Mouse (Mus musculus) right cerebral cortex, adult 18-20 months (tissue): ENCODE measurements at regions not wholly inside any gene's neighbourhood (a gene's known extent, or its start where the extent isn't known, plus 50 kb on each side); places are given as distances from the start of the nearest gene placed in this dataset.

ENCODE experiments used
- DNase-seq: peaks from one replicate; pipeline ENCODE4 v3.0.0; 2022; ENCODE audit warnings: mixed read lengths

- DNase-seq = peak; percentile 30
These were observed 135.6 kb downstream of the Rbm19 start for GRCm38 (mm10) chr5:120251697-120252401.

DNA sequence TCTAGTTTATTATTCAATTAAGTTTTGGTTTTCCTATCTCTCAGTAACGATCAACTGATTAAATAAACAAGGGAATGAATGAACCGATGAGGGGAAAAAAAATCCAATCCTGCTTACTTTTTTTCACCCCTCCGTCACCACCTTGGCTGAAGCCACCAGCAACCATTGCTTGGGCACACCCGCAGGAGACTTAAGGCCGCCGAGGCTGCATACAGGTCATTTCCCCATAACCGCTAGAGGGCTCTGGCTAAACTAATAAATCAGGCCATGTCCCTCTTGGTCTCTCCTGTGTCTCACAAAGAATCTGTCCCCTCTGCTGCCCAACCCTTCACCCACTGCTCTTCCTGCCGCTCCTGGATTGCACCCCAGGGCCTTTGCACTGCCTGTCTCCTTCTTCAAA is 136.3 kb downstream of the Rbm19 start:
- no peak for DNase-seq

DNA sequence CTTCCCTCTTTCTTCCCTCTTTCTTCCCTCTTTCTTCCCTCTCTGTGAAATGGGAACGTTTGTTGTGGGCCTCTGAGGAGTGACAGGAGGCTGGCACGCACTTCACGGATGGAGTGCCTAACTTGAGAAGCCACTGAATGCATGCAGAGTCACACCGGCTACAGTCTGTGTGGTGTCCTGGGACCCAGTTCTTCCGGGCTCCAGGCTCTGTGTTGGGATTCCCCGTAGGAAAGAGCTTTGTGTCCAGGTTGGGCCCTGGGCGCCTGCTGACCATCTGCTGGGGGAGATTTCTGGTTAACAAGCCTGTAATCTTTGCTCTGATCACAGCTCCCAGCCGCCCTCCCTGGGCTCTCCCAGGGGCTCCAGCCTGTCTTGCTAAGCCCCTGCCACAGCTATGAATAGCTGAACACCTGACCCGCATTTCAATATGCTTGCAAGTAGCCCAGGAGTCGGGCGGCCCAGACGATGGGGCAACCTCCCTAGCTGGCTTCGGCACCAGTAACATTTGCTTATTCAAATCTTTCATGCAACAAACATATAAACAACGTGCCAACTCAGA is 146.5 kb downstream of the Rbm19 start:
- no peak for DNase-seq

DNA sequence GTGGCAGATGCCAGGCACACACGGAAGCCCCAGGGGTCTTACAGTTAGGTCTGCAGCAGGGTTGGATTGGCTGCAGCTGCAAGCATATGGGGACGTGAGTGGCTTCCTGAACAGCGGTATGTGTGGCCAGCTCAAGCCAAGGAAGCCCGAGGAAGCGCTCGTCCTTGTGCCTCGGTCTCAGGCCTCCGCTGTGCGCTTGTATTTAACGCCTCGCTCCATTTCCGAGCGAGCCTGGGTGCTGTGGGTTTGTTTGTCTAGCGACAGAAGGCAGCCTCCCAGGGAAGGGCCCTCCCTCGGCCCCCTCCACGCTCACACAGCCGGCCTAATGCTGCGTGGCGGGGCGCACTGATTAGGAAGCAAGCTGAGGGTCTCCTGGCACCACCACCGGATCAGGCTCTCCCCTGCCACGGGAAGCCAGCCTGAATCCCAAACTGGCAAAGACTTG is 153.2 kb downstream of the Rbm19 start:
- no peak for DNase-seq

- DNase-seq = no peak
These were observed 154.8 kb downstream of the Rbm19 start for GRCm38 (mm10) chr5:120270887-120271616.

DNA sequence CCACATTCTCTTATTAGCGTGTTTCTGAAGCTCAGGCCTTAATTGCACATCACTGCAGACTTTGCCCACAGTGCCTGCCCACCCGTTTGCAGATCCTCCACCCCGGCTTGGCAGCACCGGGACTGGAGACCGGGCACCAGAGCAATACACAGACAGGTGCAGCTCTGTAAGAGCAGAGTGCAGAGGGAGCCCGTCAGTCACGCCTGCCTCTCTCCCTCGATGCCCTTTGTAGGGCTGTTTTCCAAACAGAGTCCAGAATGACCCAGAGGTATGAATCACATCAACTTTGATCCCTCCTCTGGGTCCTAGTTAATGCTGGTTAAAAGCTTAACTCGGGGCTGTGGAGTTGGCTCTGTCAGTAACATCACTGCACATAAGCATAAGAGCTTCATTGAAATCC is 155.3 kb upstream of the Lhx5 start:
- no peak for DNase-seq

DNA sequence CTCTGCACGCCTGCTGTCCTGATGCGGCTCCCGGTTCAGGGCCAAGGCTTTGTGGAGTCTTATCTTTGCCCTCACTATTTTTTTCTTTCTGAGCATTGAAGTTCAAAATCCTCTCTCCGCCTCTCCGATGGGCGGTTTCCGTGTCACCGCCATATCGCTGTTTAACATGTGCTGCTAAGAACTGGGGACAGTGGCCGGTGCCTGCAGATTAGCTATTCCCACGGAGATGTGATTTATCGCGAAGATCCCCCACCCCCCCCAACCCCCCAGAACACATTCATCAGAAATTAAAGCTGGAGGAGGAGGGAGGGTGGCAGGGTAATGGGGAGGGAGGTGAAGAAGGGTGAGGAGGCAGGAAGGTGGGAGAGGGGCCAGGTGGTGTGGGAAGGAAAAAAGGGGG is 151.2 kb upstream of the Lhx5 start:
- DNase-seq = no peak

GRCm38 (mm10) chr5:120280991-120281602 is 150.4 kb upstream of the Lhx5 start:
- no peak for DNase-seq

- no peak for DNase-seq
These were observed 149.5 kb upstream of the Lhx5 start for GRCm38 (mm10) chr5:120281840-120282565.

- no peak for DNase-seq
These were observed 146.9 kb upstream of the Lhx5 start for GRCm38 (mm10) chr5:120284625-120285024.

DNA sequence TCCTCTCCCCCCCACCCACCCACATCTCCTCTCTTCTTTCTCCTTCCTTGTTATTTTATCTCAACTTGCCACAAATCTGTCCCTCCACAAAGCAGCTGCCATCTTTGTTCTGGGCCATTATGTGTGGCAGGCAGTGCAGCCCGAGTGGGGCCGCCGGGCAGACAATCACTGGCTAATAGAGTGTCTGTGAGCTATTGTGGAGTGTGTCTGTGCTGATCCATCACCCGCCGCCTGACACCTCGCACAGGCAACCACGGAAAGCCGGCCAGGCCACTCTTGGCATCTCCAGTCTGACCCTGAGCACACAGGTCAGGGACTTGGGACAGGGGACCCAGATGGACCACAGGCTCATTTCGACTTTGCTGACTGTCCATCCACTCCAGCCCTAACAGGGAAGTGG is 146.5 kb upstream of the Lhx5 start:
- DNase-seq = no peak

GRCm38 (mm10) chr5:120286787-120287186 is 144.7 kb upstream of the Lhx5 start:
- DNase-seq = no peak

- no peak for DNase-seq
These were observed 143.3 kb upstream of the Lhx5 start for GRCm38 (mm10) chr5:120288036-120288684.

DNA sequence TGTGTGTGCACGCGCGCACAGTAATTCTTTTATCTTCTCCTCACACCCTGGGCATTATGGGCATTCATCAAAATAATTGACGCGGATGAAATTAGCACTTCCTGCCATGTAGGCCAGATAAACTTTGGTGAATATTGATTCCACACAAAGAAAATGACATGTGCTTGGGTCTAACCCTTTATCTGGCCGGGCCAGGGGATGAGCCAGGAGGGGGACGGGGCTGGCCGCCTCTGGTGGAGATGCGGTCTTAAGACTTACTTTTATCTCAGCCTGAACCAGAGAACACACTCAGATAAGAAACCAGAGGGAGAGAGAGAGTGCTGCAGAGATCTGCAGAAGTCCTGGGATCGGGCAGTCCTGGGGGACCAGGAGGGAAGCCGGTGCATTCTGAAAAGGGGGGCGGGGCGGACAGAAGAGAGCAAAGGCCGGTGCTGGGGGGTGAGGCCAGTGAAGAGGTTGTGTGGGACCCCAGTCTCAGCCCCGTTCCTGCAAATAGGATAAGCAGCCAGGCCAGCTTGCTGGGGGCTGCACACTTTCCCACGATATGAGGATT is 136.9 kb upstream of the Lhx5 start:
- DNase-seq = no peak

DNA sequence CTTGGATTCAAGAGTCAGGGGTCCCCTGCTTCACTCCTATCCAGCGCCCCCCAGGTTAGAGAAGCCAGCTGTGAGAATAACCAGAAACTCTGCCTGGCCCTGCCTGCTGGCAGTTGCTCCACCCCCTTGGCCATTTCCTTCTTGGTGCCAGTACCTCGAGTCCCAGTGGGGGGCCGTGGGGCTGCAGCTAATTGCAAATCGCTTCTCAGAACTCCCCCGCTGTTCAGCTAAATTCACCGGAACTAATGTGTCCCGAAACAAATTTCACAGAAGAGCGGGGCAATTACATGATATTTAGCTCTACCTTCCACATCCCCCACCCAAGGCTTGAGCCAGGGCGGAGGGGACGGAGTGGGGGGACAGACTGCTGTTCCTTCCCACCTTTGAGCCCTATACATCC is 134.3 kb upstream of the Lhx5 start:
- no peak for DNase-seq

- no peak for DNase-seq
These were observed 133.7 kb upstream of the Lhx5 start for GRCm38 (mm10) chr5:120297665-120298282.

DNA sequence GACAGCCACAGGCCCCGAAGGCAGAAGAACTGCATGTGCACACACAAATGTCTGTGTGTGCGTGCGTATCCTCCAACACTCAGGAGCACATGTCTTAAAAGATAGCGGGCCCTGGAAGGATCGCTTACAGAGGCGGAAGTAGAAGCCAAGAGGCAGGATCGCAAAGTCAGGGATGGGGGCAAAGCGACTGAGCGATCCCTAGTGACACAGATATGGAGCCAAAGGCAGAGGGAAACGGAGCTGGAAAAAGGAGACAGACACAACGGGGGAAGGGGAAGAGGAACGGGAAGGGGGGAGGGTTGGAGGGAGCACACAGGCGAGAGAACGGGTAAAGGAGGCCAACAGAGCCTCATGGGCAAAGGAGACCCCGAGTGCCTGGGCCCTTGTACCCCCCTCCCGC is 129.8 kb upstream of the Lhx5 start:
- no peak for DNase-seq

GRCm38 (mm10) chr5:120302307-120302706 is 129.2 kb upstream of the Lhx5 start:
- no peak for DNase-seq

DNA sequence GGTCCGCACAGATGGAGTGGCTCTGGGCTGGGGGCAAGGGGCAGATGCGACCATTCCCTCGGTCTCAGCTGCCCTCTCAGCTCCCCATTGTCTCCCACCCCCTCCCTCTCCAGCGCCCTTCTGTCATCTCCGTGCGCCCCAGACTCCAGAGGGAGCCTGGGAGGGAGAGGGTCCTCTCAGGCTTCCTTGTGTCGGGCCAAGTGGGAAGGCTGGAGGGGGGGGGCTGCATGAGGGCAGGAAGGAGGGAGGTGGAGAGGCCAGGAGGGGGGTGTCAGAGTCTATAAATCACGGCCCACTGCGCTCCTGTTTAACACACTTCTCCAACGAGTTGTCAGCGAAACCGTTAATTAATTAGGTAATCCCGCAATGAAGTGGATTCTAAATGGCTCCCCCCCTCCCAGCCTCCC is 127.2 kb upstream of the Lhx5 start:
- no peak for DNase-seq

DNA sequence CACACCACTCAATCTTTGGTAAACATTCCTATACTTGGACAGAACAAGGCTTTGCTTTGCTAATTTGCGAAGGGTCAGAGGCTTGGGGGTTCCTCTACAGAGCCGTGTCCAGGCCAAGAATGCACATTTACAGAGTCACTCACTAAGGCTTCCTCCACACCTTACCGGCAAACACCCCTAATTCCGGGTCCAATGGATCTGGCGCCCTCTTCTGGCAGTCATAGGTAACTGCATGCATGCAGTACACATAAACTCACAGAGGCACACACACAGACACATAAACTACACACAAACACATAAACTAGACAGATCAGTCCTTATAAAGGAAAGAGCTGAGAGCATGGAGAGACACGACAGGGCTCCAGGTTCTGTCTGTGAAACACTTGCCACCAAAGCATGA is 119.2 kb upstream of the Lhx5 start:
- no peak for DNase-seq

DNA sequence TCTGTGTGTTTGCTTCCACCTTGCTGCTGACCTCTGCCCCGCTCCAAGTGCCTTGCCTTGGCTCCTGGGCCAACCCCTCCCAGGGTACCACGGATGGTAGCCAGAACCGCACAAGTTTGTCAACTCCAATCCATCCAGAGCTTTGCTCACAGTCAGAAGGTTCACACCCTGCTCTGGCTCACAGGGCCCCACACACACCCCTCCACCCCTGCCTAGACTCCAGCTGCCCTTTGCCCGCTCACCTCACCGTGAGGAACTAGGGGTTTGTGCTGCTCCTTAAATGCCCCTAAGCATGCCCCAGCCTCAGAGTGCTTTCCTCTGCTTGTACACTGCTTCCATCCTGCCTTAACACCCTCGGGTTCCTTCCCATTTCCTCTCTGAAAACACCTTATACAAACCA is 117.5 kb upstream of the Lhx5 start:
- DNase-seq = no peak

- DNase-seq = no peak
These were observed 116.4 kb upstream of the Lhx5 start for GRCm38 (mm10) chr5:120315116-120315515.
